Mouse (Mus musculus): ENCODE data around the gene Eif4e2.

The Eif4e2 gene

GRCm38 (mm10) chr1:87201848-87202247 lies 11.9 kb upstream of the Eif4e2 start:
- CTCF ChIA-PET, result no interaction called here

DNA sequence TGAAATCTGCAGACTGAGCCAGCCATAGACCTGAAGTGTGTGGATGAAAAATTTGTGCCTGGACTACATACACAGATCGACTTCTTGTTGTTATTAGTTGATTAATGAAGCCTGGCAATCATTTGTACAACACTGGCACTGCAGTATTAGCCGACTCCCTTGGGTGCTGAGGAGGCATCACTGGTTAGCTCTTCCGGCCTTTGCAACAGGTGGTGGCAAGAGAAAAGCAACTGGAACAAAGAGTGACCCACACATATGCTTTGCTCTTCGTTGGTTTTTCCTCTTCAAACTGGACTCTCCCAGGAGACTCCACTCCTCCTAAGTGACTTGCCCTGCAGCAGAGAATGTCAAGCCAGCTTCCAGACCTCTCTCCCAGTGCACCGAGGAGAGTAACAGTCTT lies 9.9 kb upstream of the Eif4e2 start:
- CTCF ChIA-PET, result no interaction called here

GRCm38 (mm10) chr1:87204465-87204864 lies 9.2 kb upstream of the Eif4e2 start, which contains the start of gene Chrng:
Chrng (plus strand) TSS chr1:87204657.
- CTCF ChIA-PET, result no interaction called here

DNA sequence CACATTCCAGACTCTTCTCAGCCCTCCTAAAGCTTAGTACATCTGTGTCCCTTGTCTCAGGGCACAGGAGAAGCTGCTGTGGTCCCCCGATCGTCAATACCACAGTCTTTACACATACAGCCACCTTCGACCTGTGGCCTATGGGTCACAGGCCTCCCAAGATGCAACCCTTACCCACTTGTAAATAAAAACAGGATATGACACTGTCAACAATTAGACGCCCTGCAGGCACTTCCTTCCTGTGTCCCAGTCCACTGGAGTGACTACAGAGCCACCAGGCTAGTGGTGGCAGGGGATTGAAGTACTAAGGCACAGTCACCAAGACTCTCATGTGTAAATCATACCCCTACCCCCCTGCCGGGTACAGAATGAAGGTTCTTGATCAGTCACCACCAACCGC lies 8.7 kb upstream of the Eif4e2 start:
- CTCF ChIA-PET, result no interaction called here

DNA sequence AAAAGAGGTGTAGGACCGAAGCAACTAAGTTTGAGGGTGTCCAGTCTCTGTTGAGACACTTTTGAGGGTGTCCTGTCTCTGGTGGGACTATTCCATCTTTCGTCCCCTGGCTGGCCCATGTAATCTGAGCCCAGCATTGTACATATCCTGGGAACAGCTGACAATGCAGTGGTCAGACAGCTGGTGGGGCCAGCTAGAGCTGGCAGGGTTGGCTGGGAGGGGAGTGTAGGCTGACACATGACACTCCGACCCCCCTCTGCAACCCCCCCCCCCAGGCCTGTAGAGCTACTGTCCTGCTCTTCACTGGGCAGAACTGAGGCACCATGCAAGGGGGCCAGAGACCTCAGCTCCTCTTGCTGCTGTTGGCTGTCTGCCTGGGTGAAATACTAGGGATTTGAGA lies 8.2 kb upstream of the Eif4e2 start:
- CTCF ChIA-PET, result no interaction called here

DNA sequence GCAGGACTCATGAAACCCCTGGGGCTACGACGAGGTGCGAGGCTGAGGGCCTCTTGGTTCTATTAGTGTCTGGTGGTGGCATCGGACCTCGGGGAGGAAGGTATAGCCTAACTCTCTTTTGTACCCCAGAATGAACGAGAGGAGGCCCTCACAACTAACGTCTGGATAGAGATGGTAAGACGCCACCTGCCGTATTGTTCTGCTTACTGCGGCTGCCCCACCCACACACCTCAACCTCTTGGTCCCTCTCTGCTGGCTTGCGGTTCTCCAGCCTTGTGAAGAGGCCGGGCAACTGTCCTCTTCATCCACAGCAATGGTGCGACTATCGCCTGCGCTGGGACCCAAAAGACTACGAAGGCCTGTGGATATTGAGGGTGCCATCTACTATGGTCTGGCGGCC lies 7.4 kb upstream of the Eif4e2 start:
- CTCF ChIA-PET, result no interaction called here

DNA sequence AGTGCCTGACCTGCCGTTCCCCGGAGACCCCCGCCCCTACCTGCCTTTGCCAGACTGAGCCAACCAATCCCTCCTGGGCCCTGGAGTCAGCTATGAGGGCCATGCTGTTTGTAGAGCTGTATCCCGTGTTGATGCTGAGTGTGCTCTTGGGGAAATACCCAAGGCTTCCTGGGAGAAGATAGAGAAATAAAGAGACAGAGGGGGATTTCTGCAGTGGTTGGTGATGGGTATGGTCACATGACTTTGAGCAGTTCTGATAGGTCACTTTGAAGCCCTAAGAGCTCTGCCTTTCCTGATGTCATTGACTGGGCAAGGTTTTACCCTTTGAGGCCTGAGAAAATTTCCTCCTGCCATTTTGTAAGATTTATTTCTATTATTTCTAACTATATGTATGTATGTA lies 2.3 kb upstream of the Eif4e2 start:
- CTCF ChIA-PET, result no interaction called here

DNA sequence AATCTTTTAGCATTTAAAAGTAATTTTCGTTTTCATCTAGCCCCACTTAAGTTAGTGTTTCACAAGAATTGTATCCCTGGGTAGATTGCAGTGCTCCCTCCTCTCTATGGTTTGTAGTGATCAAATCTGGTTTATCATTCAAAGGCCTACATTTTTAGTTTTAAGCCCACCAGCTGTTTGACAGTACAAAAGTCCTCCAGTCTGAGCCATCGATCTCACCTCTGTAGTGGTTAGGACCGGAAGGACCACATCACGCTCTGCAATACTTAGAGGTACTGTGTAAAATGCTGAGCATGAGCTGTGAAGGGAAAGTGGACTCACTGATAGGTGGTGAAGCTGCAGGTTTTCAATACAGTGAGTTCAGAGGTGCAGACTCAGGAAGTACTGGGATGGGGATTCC lies 1.0 kb downstream of the Eif4e2 start:
- CTCF ChIA-PET, result no interaction called here

GRCm38 (mm10) chr1:87217938-87218337 lies 4.2 kb downstream of the Eif4e2 start:
- CTCF ChIA-PET, result no interaction called here

DNA sequence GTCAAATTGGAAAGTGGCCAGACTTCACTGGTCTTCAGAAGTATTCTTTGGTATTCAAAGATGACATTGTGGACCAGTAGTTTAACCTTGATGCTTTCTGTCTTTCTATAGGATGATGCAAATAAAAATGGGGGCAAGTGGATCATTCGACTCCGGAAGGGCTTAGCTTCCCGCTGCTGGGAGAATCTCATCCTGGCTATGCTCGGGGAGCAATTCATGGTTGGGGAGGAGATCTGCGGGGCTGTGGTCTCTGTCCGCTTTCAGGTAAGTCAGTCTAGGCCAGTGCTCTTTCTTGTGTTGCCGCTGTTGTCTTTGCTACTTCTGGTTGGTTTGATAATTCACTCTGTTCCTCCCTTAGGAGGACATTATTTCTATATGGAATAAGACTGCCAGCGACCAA lies 12.0 kb downstream of the Eif4e2 start:
- CTCF ChIA-PET, result no interaction called here

- CTCF ChIA-PET, result no interaction called here
Measured at GRCm38 (mm10) chr1:87226409-87227159, 12.9 kb downstream of the Eif4e2 start.

GRCm38 (mm10) chr1:87227160-87227550 lies 13.4 kb downstream of the Eif4e2 start:
- CTCF ChIA-PET, result no interaction called here

DNA sequence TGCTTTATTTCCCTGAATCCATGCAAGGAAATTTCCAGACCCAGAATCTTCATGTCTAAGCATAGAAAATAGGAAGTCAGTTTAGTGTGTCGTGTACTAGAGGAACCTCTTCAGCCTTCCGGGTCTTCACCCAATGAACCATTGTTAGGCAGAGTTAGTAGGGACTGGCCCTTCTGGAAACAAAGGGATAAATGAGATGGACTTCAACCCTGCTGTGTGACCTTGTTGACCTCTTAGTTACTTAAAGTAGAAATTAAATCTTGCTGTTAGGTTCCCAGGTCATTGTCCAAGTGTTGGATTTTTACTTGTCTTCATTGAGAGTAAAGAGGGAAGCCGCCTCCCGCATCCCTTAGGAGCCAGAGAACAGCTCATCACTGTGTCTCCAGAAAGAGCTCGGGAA lies 16.9 kb downstream of the Eif4e2 start:
- CTCF ChIA-PET, result no interaction called here

DNA sequence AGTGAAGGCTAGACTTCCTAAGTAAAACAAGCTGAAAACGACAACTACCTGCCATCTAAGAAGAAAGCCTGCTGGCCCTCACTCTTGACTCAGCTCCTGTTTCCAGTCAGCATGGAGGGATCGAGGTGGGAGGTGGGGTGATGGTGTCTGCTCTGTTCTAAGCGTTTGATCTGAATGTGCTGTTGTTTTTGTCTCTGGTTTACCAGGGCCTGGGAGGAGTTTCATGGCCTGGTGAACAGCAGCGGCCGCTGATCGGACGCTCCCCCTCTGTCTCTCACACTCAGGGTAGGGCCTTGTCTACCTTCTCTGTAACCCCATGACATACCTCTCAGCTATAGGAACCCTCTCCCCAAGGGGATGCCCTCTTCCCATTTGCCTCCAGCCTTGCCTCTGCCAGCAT lies 18.5 kb downstream of the Eif4e2 start:
- CTCF ChIA-PET, result no interaction called here

- CTCF ChIA-PET, result no interaction called here
Measured at GRCm38 (mm10) chr1:87239056-87239455, 25.3 kb downstream of the Eif4e2 start.

GRCm38 (mm10) chr1:87243021-87243420 lies 29.3 kb downstream of the Eif4e2 start:
- CTCF ChIA-PET, result no interaction called here

GRCm38 (mm10) chr1:87245430-87245829 lies 31.7 kb downstream of the Eif4e2 start:
- CTCF ChIA-PET, result no interaction called here

DNA sequence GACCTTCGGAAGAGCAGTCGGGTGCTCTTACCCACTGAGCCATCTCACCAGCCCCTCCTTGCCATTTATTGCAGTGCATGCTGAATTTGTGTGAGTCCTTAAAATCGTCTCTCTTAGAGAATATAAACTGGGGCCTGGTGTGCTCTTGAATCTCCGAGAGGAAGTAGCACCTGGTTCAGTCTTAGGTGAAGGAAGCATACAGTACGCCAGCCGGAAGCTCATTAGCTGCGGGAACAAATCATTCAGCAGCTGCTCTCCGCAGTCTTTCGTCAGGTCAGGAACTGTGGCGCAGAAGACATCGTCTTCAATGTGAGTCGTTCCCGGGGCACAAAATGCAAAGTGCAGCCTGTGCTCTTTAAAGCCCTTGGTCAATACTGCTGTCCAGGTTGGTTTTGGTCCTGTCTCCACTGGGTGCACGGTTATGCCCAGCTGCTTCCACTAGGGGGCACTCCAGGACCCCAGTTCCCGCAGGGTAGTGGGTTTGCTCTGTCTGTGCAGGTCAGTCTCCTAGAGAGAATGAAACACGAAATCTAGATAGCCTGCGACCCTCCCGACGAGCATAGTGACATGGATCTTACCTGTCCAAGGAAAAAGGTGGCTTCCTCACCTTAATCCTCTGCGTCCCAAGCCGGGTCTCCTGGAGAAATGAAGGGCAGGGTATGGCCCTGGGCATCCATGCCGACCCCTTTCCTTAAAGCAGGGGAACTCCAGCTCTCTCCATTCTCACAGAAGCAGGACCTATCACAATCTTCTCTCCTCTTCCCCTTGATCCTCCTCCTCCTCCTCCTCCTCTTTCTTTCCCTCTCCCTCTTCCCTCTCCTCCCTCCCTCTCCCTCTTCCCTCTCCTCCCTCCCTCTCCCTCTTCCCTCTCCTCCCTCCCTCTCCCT lies 32.5 kb downstream of the Eif4e2 start:
- CTCF ChIA-PET, result no interaction called here

- CTCF ChIA-PET, result no interaction called here
Measured at GRCm38 (mm10) chr1:87252040-87252609, 38.4 kb downstream of the Eif4e2 start.

DNA sequence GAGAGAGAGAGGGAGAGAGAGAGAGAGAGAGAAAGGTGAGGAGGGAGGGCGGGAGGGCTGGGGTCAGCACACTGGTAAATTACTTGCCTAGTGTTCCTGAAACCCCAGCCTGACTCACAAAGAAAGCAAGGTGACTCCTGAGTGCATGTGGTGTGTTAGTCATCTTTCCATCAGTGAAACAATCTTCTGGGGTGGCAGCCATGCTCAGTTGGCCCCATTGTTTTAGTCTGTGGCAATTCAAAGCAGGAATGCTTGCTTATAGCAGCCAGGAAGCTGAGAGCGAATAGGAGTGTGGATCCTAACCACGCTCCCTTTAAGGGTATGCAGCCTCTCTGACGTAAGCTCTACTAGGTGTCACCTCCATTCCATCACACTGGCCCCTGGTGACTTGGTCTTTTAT lies 41.5 kb downstream of the Eif4e2 start:
- CTCF ChIA-PET, result no interaction called here

GRCm38 (mm10) chr1:87257691-87258090 lies 44.0 kb downstream of the Eif4e2 start:
- CTCF ChIA-PET, result interaction anchor here (0.7 kb wide), 1 partner anchor 1007 kb away, joined by 4 read pairs; no protein-coding TSS in a partner anchor

GRCm38 (mm10) chr1:87258484-87258883 lies 44.8 kb downstream of the Eif4e2 start:
- CTCF ChIA-PET, result no interaction called here

DNA sequence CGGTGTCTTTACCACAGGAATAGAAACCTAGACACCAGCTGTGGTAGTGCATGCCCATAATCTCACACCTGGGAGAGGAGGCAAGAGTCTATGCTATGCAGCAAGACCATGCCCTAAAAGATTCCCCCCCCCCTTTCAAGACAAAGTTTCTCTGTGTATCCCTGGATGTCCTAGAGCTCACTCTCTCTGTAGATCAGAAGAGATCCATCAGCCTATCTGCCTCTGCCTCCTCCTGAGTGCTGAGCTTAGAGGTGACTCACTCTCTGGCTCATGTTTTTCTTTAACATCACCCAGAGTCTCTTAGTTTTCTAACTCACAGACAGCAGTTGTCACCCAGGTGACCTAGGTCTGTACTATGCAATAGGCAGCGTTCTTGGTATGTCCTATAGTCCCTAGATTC lies 45.6 kb downstream of the Eif4e2 start:
- CTCF ChIA-PET, result no interaction called here
